Mouse (Mus musculus) small intestine, adult 2 months (tissue): ENCODE measurements around the gene Dnttip2. TPM values are rescaled to one million over a fixed set of nuclear protein-coding genes. Genes with fewer than 3 reads are reported as not detected.

Experiments
- H3K27ac ChIP-seq: fragments of 200-500 bp; 2 replicates; pipeline ENCODE4 v1.5.1; 2012; ENCODE audit warnings: low read depth, low read length, control low read depth, inconsistent platforms; ENCODE audit not compliant: insufficient read depth
- H3K27me3 ChIP-seq: fragments of 200-500 bp; 2 replicates; pipeline ENCODE4 v1.6.1; 2012; ENCODE audit warnings: mild to moderate bottlenecking, moderate library complexity, low read length, inconsistent platforms; ENCODE audit not compliant: control insufficient read depth, insufficient read depth
- H3K36me3 ChIP-seq: fragments of 200-500 bp; 2 replicates; pipeline ENCODE4 v1.6.1; 2012; ENCODE audit warnings: mild to moderate bottlenecking, low read length, control low read depth, inconsistent platforms; ENCODE audit not compliant: control insufficient read depth, insufficient read depth
- H3K4me1 ChIP-seq: fragments of 200-500 bp; 2 replicates; pipeline ENCODE4 v1.6.1; 2012; ENCODE audit warnings: low read length, inconsistent platforms, mixed read lengths; ENCODE audit not compliant: control insufficient read depth, insufficient read depth, insufficient read length
- H3K4me3 ChIP-seq: fragments of 200-500 bp; 2 replicates; pipeline ENCODE4 v1.5.1; 2012; ENCODE audit warnings: low read depth, mild to moderate bottlenecking, control low read depth, inconsistent platforms, low read length, moderate library complexity
- CTCF ChIP-seq: fragments of 200-500 bp; IDR thresholded peaks from 2 replicates; pipeline ENCODE4 v1.5.1; 2012; ENCODE audit warnings: low read depth, mild to moderate bottlenecking, control low read depth, inconsistent platforms, low read length, moderate library complexity, mixed read lengths; ENCODE audit not compliant: insufficient replicate concordance, insufficient read length; ENCODE audit errors: extremely low read depth
- POLR2A ChIP-seq: fragments of 200-500 bp; IDR thresholded peaks from 2 replicates; pipeline ENCODE4 v1.6.1; 2012; ENCODE audit warnings: low read depth, mild to moderate bottlenecking, control low read depth, inconsistent platforms, low read length, moderate library complexity
- WGBS: fragments of 180-500 bp; shearing (Covaris S2); methylation state at CpG from one replicate; pipeline ENCODE4 v1.1.7; 2018; 5-methylcytosine and 5-hydroxymethylcytosine counted together
- polyA plus RNA-seq: library from polyadenylated mRNA; depleted of rRNA; stranded (reverse); fragments of >200 nt; gene quantifications from 2 replicates; pipeline ENCODE4 v1.2.3, GENCODE M21; 2012; rRNA removed

Gene Dnttip2
- polyA plus RNA-seq, 1 experiment = 2.7 TPM

- no peak overlapping the region for H3K27ac ChIP-seq
- H3K4me1 ChIP-seq = peaks cover 12% of the 10 kb centered on the region; the same call in 1 of the 2 replicates
- no peaks in the 10 kb centered on the region for H3K27me3 ChIP-seq
- H3K4me3 ChIP-seq = no peak overlapping the region
- no peaks in the 10 kb centered on the region for H3K36me3 ChIP-seq
- TF ChIP-seq POLR2A = no peak
- TF ChIP-seq CTCF = no peak
- WGBS = 60% methylated on average over 7 of the region's 7 CpGs
These were observed 59.7 kb downstream of the Dnttip2 start for GRCm38 (mm10) chr3:122333902-122334301.

- no peak overlapping the region for H3K27ac ChIP-seq
- H3K4me3 ChIP-seq = no peak overlapping the region
- TF ChIP-seq POLR2A (no peak), CTCF (no peak)
- no peaks in the 10 kb centered on the region for H3K27me3 ChIP-seq
- peaks cover 15% of the 10 kb centered on the region; the same call in 1 of the 2 replicates for H3K4me1 ChIP-seq
- no peaks in the 10 kb centered on the region for H3K36me3 ChIP-seq
- 67% methylated on average over 7 of the region's 7 CpGs for WGBS
These were observed 60.2 kb downstream of the Dnttip2 start for GRCm38 (mm10) chr3:122334375-122334774.

Other genes starting within 250 kb of the Dnttip2 start
- gene Abca4, start 229.9 kb upstream of the Dnttip2 start, polyA plus RNA-seq = 0.05 and 0.20 TPM in 2 replicates
- 155 and 443 TPM in 2 replicates for gene Gclm, start 28.8 kb upstream of the Dnttip2 start, polyA plus RNA-seq
- gene Bcar3, start 19.7 kb downstream of the Dnttip2 start, polyA plus RNA-seq = 23.8 and 93.8 TPM in 2 replicates